Mouse (Mus musculus): Measurements from ENCODE around the gene Glrb. TPM values are rescaled to one million over a fixed set of nuclear protein-coding genes. Genes with fewer than 3 reads are reported as not detected.

The Glrb gene
- polyA plus RNA-seq, 1 experiment from 2014 or later, result 0.09 TPM

DNA sequence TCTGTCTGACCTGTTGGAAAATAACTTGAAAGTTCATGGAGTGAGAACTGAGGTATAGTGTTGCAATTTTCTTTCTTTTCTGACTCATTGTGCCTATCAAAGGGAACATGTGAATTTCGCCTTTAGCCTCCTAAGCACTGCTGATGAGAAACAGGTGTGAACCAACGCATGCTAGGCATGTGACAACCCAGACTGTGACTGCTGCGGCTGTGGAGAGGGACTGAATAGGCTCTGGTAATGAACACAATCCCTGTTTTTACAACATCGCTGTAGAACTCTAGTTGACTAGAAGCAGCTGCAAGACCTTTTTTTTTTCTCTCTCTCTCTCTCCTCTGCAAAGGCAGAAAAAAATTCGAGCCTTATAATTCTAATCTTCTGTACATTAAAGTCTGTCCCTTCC is 34.9 kb downstream of the Glrb start:
- H3K4me1 ChIP-seq (replicated peaks), result no peaks in the 10 kb centered on the region
- 41% methylated on average over 5 of the region's 5 CpGs for WGBS (ENCODE audit: insufficient replicate concordance)
- ATAC-seq (ENCODE audit: insufficient read depth), result no peak
- no peaks in the 10 kb centered on the region for H3K27me3 ChIP-seq
- H3K9ac ChIP-seq, result no peak overlapping the region
- no peak overlapping the region for H3K27ac ChIP-seq (replicated peaks)
- H3K4me2 ChIP-seq, result no peak overlapping the region
- H3K36me3 ChIP-seq (replicated peaks), result no peaks in the 10 kb centered on the region
- H3K9me3 ChIP-seq (replicated peaks), result no peaks in the 10 kb centered on the region
- no peak overlapping the region for H3K4me3 ChIP-seq (replicated peaks)

DNA sequence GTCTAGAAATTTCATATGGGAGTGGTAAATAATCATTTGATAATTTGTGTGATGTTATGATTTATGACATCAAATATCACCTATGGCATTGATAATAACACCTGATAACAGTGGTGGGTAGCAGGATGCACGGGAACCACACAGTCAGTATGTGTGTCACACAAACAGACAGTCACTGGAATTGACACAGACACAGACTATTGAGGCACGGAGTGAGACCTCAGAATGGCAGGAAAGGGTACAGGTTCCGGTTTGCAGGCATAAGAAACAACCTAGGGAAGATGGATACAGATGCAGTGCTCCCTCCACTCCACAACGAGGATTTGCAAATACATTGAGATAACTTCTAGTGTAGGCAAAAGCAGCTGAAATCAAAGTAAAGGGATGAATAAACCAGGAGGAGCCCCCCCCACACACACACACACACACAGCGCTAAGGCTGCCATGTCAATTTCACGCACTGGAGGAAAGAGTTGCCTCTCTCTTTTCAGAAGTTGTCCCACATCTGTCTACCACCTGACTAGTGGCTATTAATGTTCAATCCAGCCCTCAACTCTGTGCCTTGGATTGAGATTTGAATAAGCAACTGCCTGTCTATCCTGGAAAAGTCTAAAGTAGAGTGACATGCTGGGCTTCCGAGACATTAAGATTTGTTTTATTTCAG is 38.6 kb downstream of the Glrb start:
- Histone ChIP-seq H3K4me1 (replicated peaks) (no peaks in the 10 kb centered on the region), H3K4me2 (no peak overlapping the region), H3K4me3 (replicated peaks) (no peak overlapping the region), H3K27me3 (no peaks in the 10 kb centered on the region), H3K27ac (replicated peaks) (no peak overlapping the region), H3K9me3 (replicated peaks) (no peaks in the 10 kb centered on the region), H3K36me3 (replicated peaks) (no peaks in the 10 kb centered on the region), H3K9ac (no peak overlapping the region)
- no peak for ATAC-seq (ENCODE audit: insufficient read depth)
- 58% methylated on average over 7 of the region's 7 CpGs for WGBS (ENCODE audit: insufficient replicate concordance)

DNA sequence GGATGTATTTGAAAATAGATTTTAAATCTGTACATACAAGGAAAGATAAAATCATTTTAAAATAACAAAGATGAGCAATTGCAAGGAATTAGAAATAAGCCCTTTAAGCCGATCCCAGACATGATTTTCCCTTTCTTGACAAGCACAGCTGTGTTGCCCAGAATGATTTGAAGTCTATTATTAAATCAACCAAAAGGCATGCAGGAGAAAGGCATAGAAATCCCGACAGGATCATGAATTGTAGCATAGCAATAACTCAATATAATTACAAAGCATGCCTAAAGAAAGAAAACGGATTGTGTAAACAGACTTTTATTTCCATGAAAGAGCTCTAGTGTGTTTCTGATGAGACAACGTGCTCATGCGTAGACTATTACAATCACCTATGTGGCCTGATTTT is 39.4 kb downstream of the Glrb start:
- WGBS (ENCODE audit: insufficient replicate concordance), result 66% methylated on average over 5 of the region's 5 CpGs
- no peaks in the 10 kb centered on the region for H3K36me3 ChIP-seq (replicated peaks)
- no peak for ATAC-seq (ENCODE audit: insufficient read depth)
- H3K27me3 ChIP-seq, result no peaks in the 10 kb centered on the region
- no peak overlapping the region for H3K27ac ChIP-seq (replicated peaks)
- no peak overlapping the region for H3K4me3 ChIP-seq (replicated peaks)
- H3K9ac ChIP-seq, result no peak overlapping the region
- no peaks in the 10 kb centered on the region for H3K9me3 ChIP-seq (replicated peaks)
- no peaks in the 10 kb centered on the region for H3K4me1 ChIP-seq (replicated peaks)
- no peak overlapping the region for H3K4me2 ChIP-seq

DNA sequence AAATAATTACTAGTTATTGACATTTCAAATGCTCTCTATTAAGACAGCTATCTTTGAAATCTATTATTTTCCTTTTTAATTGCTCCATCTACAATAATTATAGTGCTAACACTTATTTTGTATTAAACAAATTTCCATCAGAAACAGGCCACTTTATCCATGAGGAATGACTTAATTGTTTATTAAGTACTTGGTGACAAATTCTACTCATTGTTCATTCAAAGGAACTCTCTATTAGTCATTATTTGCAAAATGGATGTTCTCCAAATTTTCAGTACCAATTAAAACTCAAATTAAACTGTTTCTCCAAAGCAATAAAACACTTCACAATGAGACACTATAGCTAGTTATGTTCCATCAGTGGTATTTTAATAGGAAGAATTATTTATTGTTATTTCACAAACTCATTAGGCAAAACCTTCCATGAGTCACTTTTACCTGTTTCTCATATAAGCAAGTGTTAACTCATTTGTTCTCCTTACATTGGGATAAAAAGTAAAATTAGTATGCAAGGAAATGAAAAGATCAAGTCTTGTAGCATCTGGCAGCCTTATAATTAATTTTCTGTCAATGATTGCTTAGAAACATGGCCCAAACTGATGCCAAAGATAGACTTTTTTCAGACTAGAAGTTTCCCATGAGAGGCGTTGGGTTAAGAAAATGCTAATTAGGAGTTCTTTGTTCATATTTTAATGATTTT is 41.8 kb downstream of the Glrb start:
- H3K27me3 ChIP-seq, result no peaks in the 10 kb centered on the region
- no peaks in the 10 kb centered on the region for H3K36me3 ChIP-seq (replicated peaks)
- no peak overlapping the region for H3K4me3 ChIP-seq (replicated peaks)
- no peaks in the 10 kb centered on the region for H3K4me1 ChIP-seq (replicated peaks)
- H3K9me3 ChIP-seq (replicated peaks), result no peaks in the 10 kb centered on the region
- ATAC-seq (ENCODE audit: insufficient read depth), result no peak
- no peak overlapping the region for H3K27ac ChIP-seq (replicated peaks)
- WGBS (ENCODE audit: insufficient replicate concordance), result 82% methylated on average over 1 of the region's 1 CpGs
- no peak overlapping the region for H3K4me2 ChIP-seq
- no peak overlapping the region for H3K9ac ChIP-seq

DNA sequence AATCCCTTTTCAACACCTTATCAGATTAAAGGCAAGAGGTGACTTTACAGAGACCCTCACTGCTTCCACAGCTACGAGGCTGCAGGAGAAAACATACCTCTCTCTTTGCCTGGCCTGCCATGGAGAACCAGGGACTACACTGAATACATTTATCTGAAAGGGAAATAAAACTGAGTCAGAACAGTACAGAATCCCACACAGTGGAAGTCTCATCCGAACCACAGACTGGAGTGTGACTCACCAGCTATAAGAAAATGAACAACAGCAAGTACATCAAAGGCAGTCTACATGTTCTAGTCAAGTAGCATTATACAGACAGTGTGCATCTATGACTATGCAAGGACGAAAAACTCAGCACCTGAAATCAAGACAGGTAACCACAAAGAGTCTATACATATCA is 46.1 kb downstream of the Glrb start:
- ATAC-seq (ENCODE audit: insufficient read depth), result no peak
- no peak overlapping the region for H3K9ac ChIP-seq

DNA sequence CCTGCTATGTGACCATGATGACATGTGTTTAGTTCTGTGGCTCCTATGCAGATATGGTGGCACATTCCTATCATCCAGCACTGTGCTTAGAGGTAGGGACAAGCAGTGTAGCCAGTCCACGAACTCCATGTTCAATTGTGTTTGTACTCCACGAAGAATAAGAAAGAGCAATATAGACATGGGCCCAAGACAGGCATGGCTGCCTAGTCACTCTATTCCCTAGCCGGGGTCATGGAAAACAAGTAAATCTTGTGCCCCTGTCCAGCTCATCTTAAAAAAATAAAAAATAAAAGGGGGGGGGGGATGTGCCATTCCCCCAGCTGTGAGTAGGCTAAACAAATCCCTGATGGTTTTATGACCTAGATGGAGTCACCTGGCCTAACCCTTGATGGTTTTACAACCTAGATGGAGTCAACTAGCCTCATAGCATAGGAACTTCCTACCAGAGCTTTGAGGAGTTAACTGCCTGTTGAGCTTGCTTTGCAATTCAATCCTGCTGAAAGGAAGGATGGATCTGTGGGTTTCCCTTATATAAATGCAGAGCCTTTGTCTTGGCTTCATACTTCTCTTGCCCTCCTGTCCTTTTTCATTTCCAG is 60.5 kb downstream of the Glrb start:
- ATAC-seq (ENCODE audit: insufficient read depth), result no peak

More for the DNA sequence above, 46.1 kb downstream of the Glrb start:
- Histone ChIP-seq H3K4me1 (replicated peaks) (no peaks in the 10 kb centered on the region), H3K27ac (replicated peaks) (no peak overlapping the region), H3K4me3 (replicated peaks) (no peak overlapping the region), H3K4me2 (no peak overlapping the region), H3K36me3 (replicated peaks) (no peaks in the 10 kb centered on the region), H3K27me3 (no peaks in the 10 kb centered on the region), H3K9me3 (replicated peaks) (no peaks in the 10 kb centered on the region)
- WGBS (ENCODE audit: insufficient replicate concordance), result 49% methylated on average over 3 of the region's 3 CpGs

DNA sequence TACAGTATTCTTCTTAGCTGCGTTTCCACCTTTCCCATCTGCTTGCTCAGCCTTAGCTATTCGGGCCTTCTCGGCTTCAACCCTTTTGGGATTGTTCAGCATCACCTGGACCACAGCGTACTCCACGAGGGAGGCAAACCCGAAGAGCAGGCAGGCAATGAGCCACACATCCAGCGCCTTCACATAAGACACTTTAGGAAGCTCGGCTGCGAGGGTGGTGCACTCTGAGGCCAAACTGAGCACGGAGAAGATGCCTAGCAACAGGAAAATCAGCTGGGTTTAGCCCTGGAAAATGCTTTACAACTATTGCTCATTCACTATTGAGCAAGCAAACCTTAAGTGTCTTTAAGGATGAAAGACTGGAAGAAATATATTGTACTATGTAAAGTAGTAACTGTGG is 62.5 kb downstream of the Glrb start:
- Histone ChIP-seq H3K27me3 (no peaks in the 10 kb centered on the region), H3K36me3 (replicated peaks) (no peaks in the 10 kb centered on the region), H3K27ac (replicated peaks) (no peak overlapping the region), H3K4me3 (replicated peaks) (no peak overlapping the region), H3K9me3 (replicated peaks) (no peaks in the 10 kb centered on the region), H3K4me2 (no peak overlapping the region), H3K4me1 (replicated peaks) (no peaks in the 10 kb centered on the region), H3K9ac (no peak overlapping the region)
- WGBS (ENCODE audit: insufficient replicate concordance), result 57% methylated on average over 10 of the region's 10 CpGs
- ATAC-seq (ENCODE audit: insufficient read depth), result no peak

More for the DNA sequence above, 60.5 kb downstream of the Glrb start:
- Histone ChIP-seq H3K9ac (no peak overlapping the region), H3K27ac (replicated peaks) (no peak overlapping the region), H3K27me3 (no peaks in the 10 kb centered on the region), H3K4me1 (replicated peaks) (no peaks in the 10 kb centered on the region), H3K36me3 (replicated peaks) (no peaks in the 10 kb centered on the region), H3K4me2 (no peak overlapping the region), H3K4me3 (replicated peaks) (no peak overlapping the region), H3K9me3 (replicated peaks) (no peaks in the 10 kb centered on the region)
- 55% methylated on average over 3 of the region's 3 CpGs for WGBS (ENCODE audit: insufficient replicate concordance)

DNA sequence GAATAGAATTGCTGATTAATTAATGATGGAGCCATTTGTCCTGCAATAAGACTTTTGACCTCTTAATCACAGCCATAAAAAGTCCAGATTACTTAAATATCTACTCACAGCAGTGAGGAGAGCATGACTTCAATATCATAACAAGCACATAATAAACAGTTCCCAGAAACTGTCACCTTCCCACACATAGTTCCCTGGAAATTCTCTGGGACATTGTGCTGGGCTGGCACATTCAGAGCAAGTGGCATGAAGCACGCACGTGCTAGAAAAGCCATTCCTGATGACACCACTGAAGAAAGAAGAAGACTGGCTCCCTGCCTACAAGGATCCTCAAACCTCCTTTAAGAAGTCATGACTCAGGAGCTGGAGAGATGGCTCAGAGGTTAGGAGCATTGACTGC is 67.8 kb downstream of the Glrb start:
- 57% methylated on average over 2 of the region's 2 CpGs for WGBS (ENCODE audit: insufficient replicate concordance)
- no peak for ATAC-seq (ENCODE audit: insufficient read depth)

DNA sequence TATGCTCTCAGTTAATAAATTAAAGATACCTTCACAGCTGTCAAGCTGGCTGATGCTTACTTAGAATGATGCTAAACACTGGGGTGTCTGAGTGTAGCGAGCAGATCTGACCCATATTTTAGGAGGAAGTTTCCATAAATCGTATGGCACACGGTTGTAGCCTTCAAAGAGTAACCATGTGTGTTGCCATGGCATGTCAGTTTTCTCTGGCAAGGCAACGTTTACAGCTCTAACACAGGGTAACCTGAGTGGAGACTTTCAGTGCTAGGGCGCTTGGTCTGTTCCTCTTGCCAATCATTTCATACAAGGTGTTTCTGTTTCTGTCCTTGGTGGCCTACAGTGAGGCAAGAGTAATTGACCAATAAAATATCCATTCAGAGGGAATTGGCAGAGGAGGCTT is 73.6 kb downstream of the Glrb start:
- H3K9ac ChIP-seq, result no peak overlapping the region
- ATAC-seq (ENCODE audit: insufficient read depth), result no peak
- H3K27ac ChIP-seq (replicated peaks), result no peak overlapping the region
- H3K4me2 ChIP-seq, result no peak overlapping the region
- no peaks in the 10 kb centered on the region for H3K9me3 ChIP-seq (replicated peaks)
- H3K4me1 ChIP-seq (replicated peaks), result no peaks in the 10 kb centered on the region
- H3K27me3 ChIP-seq, result no peaks in the 10 kb centered on the region
- H3K36me3 ChIP-seq (replicated peaks), result no peaks in the 10 kb centered on the region
- WGBS (ENCODE audit: insufficient replicate concordance), result 46% methylated on average over 5 of the region's 5 CpGs
- H3K4me3 ChIP-seq (replicated peaks), result no peak overlapping the region

More for the DNA sequence above, 67.8 kb downstream of the Glrb start:
- Histone ChIP-seq H3K9ac (no peak overlapping the region), H3K4me2 (no peak overlapping the region), H3K4me3 (replicated peaks) (no peak overlapping the region), H3K27ac (replicated peaks) (no peak overlapping the region), H3K36me3 (replicated peaks) (no peaks in the 10 kb centered on the region), H3K9me3 (replicated peaks) (no peaks in the 10 kb centered on the region), H3K4me1 (replicated peaks) (no peaks in the 10 kb centered on the region), H3K27me3 (no peaks in the 10 kb centered on the region)

DNA sequence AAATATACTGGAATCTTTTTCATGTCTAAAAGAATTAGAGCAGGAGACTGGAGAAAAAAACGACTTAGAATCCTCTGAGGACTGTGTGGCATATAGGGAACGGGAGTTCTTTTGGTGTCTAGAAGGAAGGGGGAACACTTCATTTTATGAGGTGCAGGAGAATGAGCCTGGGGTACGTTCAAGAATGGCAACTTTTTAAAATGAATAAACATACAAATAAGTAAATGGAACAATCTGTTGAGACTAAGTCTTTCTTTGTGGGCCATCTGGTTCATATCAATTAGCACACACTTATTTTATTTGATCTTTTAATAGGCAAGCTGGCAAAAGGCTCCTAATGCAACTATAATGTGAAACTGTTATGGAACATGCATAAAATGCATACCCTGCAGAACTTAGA is 75.9 kb downstream of the Glrb start:
- Histone ChIP-seq H3K27me3 (no peaks in the 10 kb centered on the region), H3K27ac (replicated peaks) (no peak overlapping the region), H3K9ac (no peak overlapping the region), H3K4me2 (no peak overlapping the region), H3K4me3 (replicated peaks) (no peak overlapping the region), H3K9me3 (replicated peaks) (no peaks in the 10 kb centered on the region), H3K36me3 (replicated peaks) (no peaks in the 10 kb centered on the region), H3K4me1 (replicated peaks) (no peaks in the 10 kb centered on the region)
- WGBS (ENCODE audit: insufficient replicate concordance), result 45% methylated on average over 3 of the region's 3 CpGs
- ATAC-seq (ENCODE audit: insufficient read depth), result no peak

DNA sequence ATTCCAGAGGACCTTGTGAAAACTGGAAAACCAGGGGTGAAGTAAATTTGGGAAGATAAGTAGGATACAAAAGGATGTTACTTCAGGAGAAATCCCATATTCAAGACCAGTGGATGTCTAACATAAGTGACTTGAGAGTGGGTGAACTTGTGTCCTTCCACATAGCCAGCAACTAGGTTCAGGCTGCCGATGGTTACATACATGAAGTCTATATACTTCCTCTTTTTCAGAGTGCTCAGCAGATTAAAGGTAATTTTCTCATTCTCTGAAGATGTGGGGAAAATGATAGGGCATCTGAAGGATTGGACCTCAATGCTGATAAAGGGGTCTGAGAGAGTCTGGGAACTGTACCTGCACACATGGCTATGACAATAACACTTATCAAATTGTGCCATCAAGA is 89.5 kb downstream of the Glrb start:
- Histone ChIP-seq H3K4me3 (replicated peaks) (no peak overlapping the region), H3K36me3 (replicated peaks) (no peaks in the 10 kb centered on the region), H3K4me2 (no peak overlapping the region), H3K4me1 (replicated peaks) (no peaks in the 10 kb centered on the region), H3K9me3 (replicated peaks) (no peaks in the 10 kb centered on the region), H3K27ac (replicated peaks) (no peak overlapping the region), H3K9ac (no peak overlapping the region), H3K27me3 (no peaks in the 10 kb centered on the region)
- ATAC-seq (ENCODE audit: insufficient read depth), result no peak
- 50% methylated on average over 1 of the region's 1 CpGs for WGBS (ENCODE audit: insufficient replicate concordance)

Data from liver, embryonic 15.5 days (tissue).